Mouse (Mus musculus) CH12.LX (cell line): ENCODE data around the gene Krt23. TPM values are rescaled to one million over a fixed set of nuclear protein-coding genes. Genes with fewer than 3 reads are reported as not detected.

Experiments
- DNase-seq: peaks from one replicate; pipeline ENCODE4 v3.0.0-alpha.2; 2013; ENCODE audit errors: extremely low read depth
- H3K27ac ChIP-seq: 2 replicates; pipeline ENCODE4 v1.5.1; 2012; ENCODE audit warnings: low read depth, mild to moderate bottlenecking, control low read depth, moderate library complexity; ENCODE audit not compliant: insufficient read depth
- H3K27me3 ChIP-seq: replicated peaks from 2 replicates; pipeline ENCODE3; 2012; ENCODE audit warnings: inconsistent platforms
- H3K36me3 ChIP-seq, 2 experiments: replicated peaks in 1 of 2; 2 replicates each; pipeline versions ENCODE3 to v1.6.1; 2012; ENCODE audit warnings: inconsistent platforms in 1 of 2, low read length in 1 of 2, mild to moderate bottlenecking in 1 of 2, mixed read lengths in 1 of 2, moderate library complexity in 1 of 2; ENCODE audit not compliant: control insufficient read depth in 1 of 2, insufficient read depth in 1 of 2
- H3K4me1 ChIP-seq, 2 experiments: 2 replicates each; pipeline ENCODE4 v1.6.1; 2012; ENCODE audit warnings: inconsistent platforms in 1 of 2, moderate library complexity in 1 of 2; ENCODE audit not compliant: insufficient read depth in 2 of 2, control insufficient read depth in 1 of 2
- H3K4me2 ChIP-seq: 2 replicates; pipeline ENCODE4 v1.6.1; 2012; ENCODE audit warnings: low read depth, mild to moderate bottlenecking, control low read depth; ENCODE audit not compliant: poor library complexity, insufficient read depth, severe bottlenecking
- H3K4me3 ChIP-seq, 3 experiments: fragments of 150-350 bp in 1 of 3; sonication (generic) in 1 of 3; replicated peaks in 1 of 3; 2 replicates each; pipeline versions ENCODE3 to v1.5.1; 2011 to 2012; ENCODE audit warnings: low read depth in 2 of 3, low read length in 2 of 3, mild to moderate bottlenecking in 2 of 3, moderate library complexity in 2 of 3, control low read depth in 1 of 3, improper control_type of control experiment in 1 of 3, inconsistent platforms in 1 of 3, mixed read lengths in 1 of 3; ENCODE audit not compliant: poor library complexity in 1 of 3
- H3K79me2 ChIP-seq: replicated peaks from 2 replicates; pipeline ENCODE4 v1.6.1; 2012; ENCODE audit warnings: mild to moderate bottlenecking, moderate library complexity; ENCODE audit not compliant: control insufficient read depth, poor library complexity, insufficient read depth, severe bottlenecking; ENCODE audit errors: extremely low read depth
- H3K9ac ChIP-seq: 2 replicates; pipeline ENCODE4 v1.6.1; 2012; ENCODE audit warnings: low read depth, mild to moderate bottlenecking, control low read depth, moderate library complexity; ENCODE audit not compliant: insufficient read depth
- H3K9me3 ChIP-seq: replicated peaks from 2 replicates; pipeline ENCODE3; 2012; ENCODE audit warnings: low read length, inconsistent platforms, mixed read lengths
- CHD1 ChIP-seq: IDR thresholded peaks from 2 replicates; pipeline ENCODE4 v1.6.1; 2012; ENCODE audit warnings: low read depth, low read length, improper control_type of control experiment, inconsistent platforms
- CHD2 ChIP-seq: IDR thresholded peaks from 2 replicates; pipeline ENCODE4 v1.6.1; 2011; ENCODE audit warnings: low read length, improper control_type of control experiment
- ELF1 ChIP-seq: IDR thresholded peaks from 2 replicates; pipeline ENCODE4 v1.6.1; 2014; ENCODE audit warnings: low read depth, mild to moderate bottlenecking, inconsistent platforms, low read length, improper control_type of control experiment
- EP300 ChIP-seq: IDR thresholded peaks from 2 replicates; pipeline ENCODE4 v1.6.1; 2011; ENCODE audit warnings: low read length, improper control_type of control experiment
- ETS1 ChIP-seq: conservative IDR thresholded peaks from 2 replicates; pipeline ENCODE4 v1.6.1; 2012; ENCODE audit warnings: low read depth, mild to moderate bottlenecking, inconsistent platforms, low read length, improper control_type of control experiment, moderate library complexity
- GABPA ChIP-seq: IDR thresholded peaks from 2 replicates; pipeline ENCODE4 v1.6.1; 2012; ENCODE audit warnings: low read depth, low read length, improper control_type of control experiment, inconsistent platforms; ENCODE audit not compliant: insufficient replicate concordance
- HCFC1 ChIP-seq: IDR thresholded peaks from 2 replicates; pipeline ENCODE4 v1.6.1; 2012; ENCODE audit warnings: low read depth, mild to moderate bottlenecking, inconsistent platforms, low read length, improper control_type of control experiment
- IRF4 ChIP-seq: IDR thresholded peaks from 2 replicates; pipeline ENCODE4 v1.6.1; 2014; ENCODE audit warnings: low read depth, mild to moderate bottlenecking, inconsistent platforms, low read length, improper control_type of control experiment
- JUN ChIP-seq: IDR thresholded peaks from 2 replicates; pipeline ENCODE4 v1.6.1; 2011; ENCODE audit warnings: low read depth, mild to moderate bottlenecking, low read length, improper control_type of control experiment, moderate library complexity; ENCODE audit not compliant: insufficient read depth
- JUND ChIP-seq: conservative IDR thresholded peaks from 2 replicates; pipeline ENCODE4 v1.6.1; 2011; ENCODE audit warnings: low read depth, low read length, improper control_type of control experiment
- KAT2A ChIP-seq: IDR thresholded peaks from 2 replicates; pipeline ENCODE4 v1.6.1; 2012; ENCODE audit warnings: low read length, improper control_type of control experiment, inconsistent platforms; ENCODE audit not compliant: insufficient replicate concordance
- MXI1 ChIP-seq: IDR thresholded peaks from 2 replicates; pipeline ENCODE4 v1.6.1; 2011; ENCODE audit warnings: mild to moderate bottlenecking, low read depth, low read length, improper control_type of control experiment
- MYC ChIP-seq: IDR thresholded peaks from 2 replicates; pipeline ENCODE4 v1.6.1; 2011; ENCODE audit warnings: low read depth, mild to moderate bottlenecking, improper control_type of control experiment, low read length
- NELFE ChIP-seq: IDR thresholded peaks from 2 replicates; pipeline ENCODE4 v1.6.1; 2011; ENCODE audit warnings: low read depth, low read length, improper control_type of control experiment
- NRF1 ChIP-seq: IDR thresholded peaks from 2 replicates; pipeline ENCODE4 v1.6.1; 2014; ENCODE audit warnings: low read depth, mild to moderate bottlenecking, inconsistent platforms, low read length, improper control_type of control experiment, moderate library complexity
- PAX5 ChIP-seq: IDR thresholded peaks from 2 replicates; pipeline ENCODE4 v1.6.1; 2012; ENCODE audit warnings: low read length, inconsistent platforms, mixed read lengths
- POLR2A ChIP-seq: IDR thresholded peaks from 2 replicates; pipeline ENCODE4 v1.6.1; 2011; ENCODE audit warnings: low read depth, mild to moderate bottlenecking, improper control_type of control experiment, low read length
- POLR2AphosphoS2 ChIP-seq: IDR thresholded peaks from 2 replicates; pipeline ENCODE4 v1.6.1; 2011; ENCODE audit warnings: low read depth, low read length, improper control_type of control experiment
- RAD21 ChIP-seq: IDR thresholded peaks from 2 replicates; pipeline ENCODE4 v1.6.1; 2011; ENCODE audit warnings: low read depth, mild to moderate bottlenecking, low read length, improper control_type of control experiment, moderate library complexity
- SIN3A ChIP-seq: IDR thresholded peaks from 2 replicates; pipeline ENCODE4 v1.6.1; 2012; ENCODE audit warnings: low read length, improper control_type of control experiment, inconsistent platforms
- TBP ChIP-seq: conservative IDR thresholded peaks from 2 replicates; pipeline ENCODE4 v1.6.1; 2011; ENCODE audit warnings: low read depth, low read length, improper control_type of control experiment
- UBTF ChIP-seq: IDR thresholded peaks from 2 replicates; pipeline ENCODE4 v1.6.1; 2012; ENCODE audit warnings: low read depth, mild to moderate bottlenecking, inconsistent platforms, low read length, improper control_type of control experiment, moderate library complexity
- USF1 ChIP-seq: IDR thresholded peaks from 2 replicates; pipeline ENCODE4 v1.6.1; 2014; ENCODE audit warnings: low read depth, mild to moderate bottlenecking, inconsistent platforms, low read length, improper control_type of control experiment
- ZKSCAN1 ChIP-seq: IDR thresholded peaks from 2 replicates; pipeline ENCODE4 v1.6.1; 2012; ENCODE audit warnings: low read depth, inconsistent platforms, low read length, improper control_type of control experiment, borderline replicate concordance
- ZMIZ1 ChIP-seq: IDR thresholded peaks from 2 replicates; pipeline ENCODE4 v1.6.1; 2012; ENCODE audit warnings: low read depth, mild to moderate bottlenecking, inconsistent platforms, low read length, improper control_type of control experiment
- dilution Hi-C: fragments of 300-500 bp; cut with MboI; formaldehyde crosslinking; loops from 2 replicates; pipeline ENCODE4 v1.14.3; 2020; ENCODE audit warnings: low sequenced_read_pairs; ENCODE audit not compliant: extremely low pct_unique_long_range_greater_than_20kb, extremely low pct_ligation_motif_present
- in situ Hi-C: fragments of 300-500 bp; cut with MboI; formaldehyde crosslinking; loops from 3 replicates; pipeline ENCODE4 v1.14.3; 2019; ENCODE audit warnings: low sequenced_read_pairs, low pct_ligation_motif_present, low pct_unique_long_range_greater_than_20kb, mixed read lengths
- polyA plus RNA-seq: library from polyadenylated mRNA; unstranded; fragments of >175 nt; gene quantifications from 2 replicates; pipeline ENCODE4 v1.2.1, GENCODE M21; 2012; ENCODE audit warnings: low read depth; ENCODE audit not compliant: insufficient read length
- total RNA-seq, 2 experiments: library from RNA; depleted of rRNA; stranded (reverse); fragments of 300-350 nt in 1 of 2; fragments of >200 nt in 1 of 2; gene quantifications; 2 replicates each; pipeline ENCODE4 v1.2.3; 2012 to 2014

Krt23 gene
- not detected in 2 replicates for total RNA-seq (2012; rRNA removed)
- not detected in 2 replicates for total RNA-seq (2014; rRNA removed)
- polyA plus RNA-seq, result not detected in 2 replicates

DNA sequence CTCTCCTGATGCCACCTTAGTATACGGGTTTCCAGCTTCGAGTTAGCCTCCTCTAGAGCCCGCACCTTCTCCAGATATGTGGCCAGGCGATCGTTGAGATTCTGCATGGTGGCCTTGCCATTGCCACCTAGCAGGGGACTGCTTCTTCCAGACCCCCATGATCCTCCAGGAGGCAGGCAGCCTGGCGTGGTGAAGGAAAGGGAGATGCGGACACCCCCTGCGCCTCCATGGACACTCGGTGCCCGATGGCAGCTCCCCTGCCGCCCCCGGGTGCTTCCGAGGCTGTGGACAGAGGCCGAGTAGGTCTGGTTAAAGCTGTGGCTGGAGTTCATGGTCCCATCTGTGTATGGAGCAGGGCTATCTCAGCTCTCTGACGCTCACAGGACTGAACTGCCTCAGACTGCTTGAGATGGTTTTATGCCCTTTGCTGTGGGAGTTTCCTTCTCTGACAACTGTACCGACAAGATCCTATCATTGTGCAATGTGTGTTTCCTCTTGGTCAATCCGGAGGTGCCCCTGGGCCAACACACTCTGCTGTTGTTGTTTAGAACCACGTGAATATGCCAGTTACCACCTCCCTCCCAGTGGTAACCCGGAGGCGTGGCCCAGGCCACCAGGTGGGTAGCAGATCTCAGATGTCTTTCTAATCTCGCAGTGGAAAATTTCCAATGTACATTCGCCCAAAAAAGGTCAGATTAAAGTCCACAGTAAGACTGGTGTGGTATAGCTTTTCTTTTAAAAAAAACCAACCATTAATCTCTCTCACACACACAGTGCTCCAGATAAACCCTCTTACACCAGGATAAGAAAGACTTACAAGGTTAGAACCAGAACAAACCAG lies at the start of gene Krt23:
TSS of gene Krt23 (minus strand) at position 405 of the 841 bp plus-strand sequence.
- H3K4me2 ChIP-seq, result no peak within 1 kb of the TSS
- H3K4me1 ChIP-seq, result no peaks in the 10 kb centered on the region
- in situ Hi-C loops (no loop called here), dilution Hi-C loops (no loop called here)
- no peak within 1 kb of the TSS for H3K4me3 ChIP-seq
- H3K36me3 ChIP-seq, result no peaks in the 10 kb centered on the region
- H3K27me3 ChIP-seq, result peaks cover 95% of the 10 kb centered on the region
- H3K79me2 ChIP-seq, result no peaks in the 10 kb centered on the region
- no peak for DNase-seq
- TF ChIP-seq PAX5, result no peak
- TF ChIP-seq NELFE, result no peak
- TF ChIP-seq ELF1, result no peak
- TF ChIP-seq CHD2, result no peak
- no peak for TF ChIP-seq MYC
- no peak for TF ChIP-seq NRF1
- TF ChIP-seq USF1, result no peak
- no peak for TF ChIP-seq ZKSCAN1
- TF ChIP-seq JUN, result no peak
- no peak within 1 kb of the TSS for H3K27ac ChIP-seq
- no peak within 1 kb of the TSS for H3K9ac ChIP-seq
- H3K9me3 ChIP-seq, result no peaks in the 10 kb centered on the region

- H3K9ac ChIP-seq, result no peak overlapping the region
- in situ Hi-C loops, result no loop called here
- TF ChIP-seq POLR2A, result no peak
- no peak for TF ChIP-seq ZMIZ1
- TF ChIP-seq GABPA, result no peak
- TF ChIP-seq ZKSCAN1, result no peak
- TF ChIP-seq RAD21, result no peak
- TF ChIP-seq IRF4, result no peak
- TF ChIP-seq KAT2A, result no peak
- no peak for TF ChIP-seq CHD1
- no peak for TF ChIP-seq PAX5
- TF ChIP-seq MXI1, result no peak
- no peak for TF ChIP-seq NRF1
- no peak for TF ChIP-seq EP300
- no peak for TF ChIP-seq JUN
- no peak for TF ChIP-seq POLR2AphosphoS2
- no peak for TF ChIP-seq SIN3A
- no peak for TF ChIP-seq HCFC1
- TF ChIP-seq TBP, result no peak
- TF ChIP-seq JUND, result no peak
- TF ChIP-seq ETS1, result no peak
- no peak for TF ChIP-seq UBTF
Observed at GRCm38 (mm10) chr11:99539721-99540120, 46.8 kb upstream of the Krt23 start.

More at GRCm38 (mm10) chr11:99539721-99540120, 46.8 kb upstream of the Krt23 start:
- Histone ChIP-seq H3K4me2 (no peak overlapping the region), H3K36me3 (no peaks in the 10 kb centered on the region), H3K27ac (no peak overlapping the region), H3K4me3 (no peak overlapping the region), H3K27me3 (peaks cover 65% of the 10 kb centered on the region), H3K79me2 (no peaks in the 10 kb centered on the region), H3K9me3 (no peaks in the 10 kb centered on the region), H3K4me1 (0 out of 4 replicates have a peak, but pooled peaks cover 0 to 3% of the 10 kb centered on the region in 2 experiments)
- dilution Hi-C loops, result no loop called here
- no peak for DNase-seq
